Mouse (Mus musculus): ENCODE data around the gene Bbip1.

Bbip1 gene

DNA sequence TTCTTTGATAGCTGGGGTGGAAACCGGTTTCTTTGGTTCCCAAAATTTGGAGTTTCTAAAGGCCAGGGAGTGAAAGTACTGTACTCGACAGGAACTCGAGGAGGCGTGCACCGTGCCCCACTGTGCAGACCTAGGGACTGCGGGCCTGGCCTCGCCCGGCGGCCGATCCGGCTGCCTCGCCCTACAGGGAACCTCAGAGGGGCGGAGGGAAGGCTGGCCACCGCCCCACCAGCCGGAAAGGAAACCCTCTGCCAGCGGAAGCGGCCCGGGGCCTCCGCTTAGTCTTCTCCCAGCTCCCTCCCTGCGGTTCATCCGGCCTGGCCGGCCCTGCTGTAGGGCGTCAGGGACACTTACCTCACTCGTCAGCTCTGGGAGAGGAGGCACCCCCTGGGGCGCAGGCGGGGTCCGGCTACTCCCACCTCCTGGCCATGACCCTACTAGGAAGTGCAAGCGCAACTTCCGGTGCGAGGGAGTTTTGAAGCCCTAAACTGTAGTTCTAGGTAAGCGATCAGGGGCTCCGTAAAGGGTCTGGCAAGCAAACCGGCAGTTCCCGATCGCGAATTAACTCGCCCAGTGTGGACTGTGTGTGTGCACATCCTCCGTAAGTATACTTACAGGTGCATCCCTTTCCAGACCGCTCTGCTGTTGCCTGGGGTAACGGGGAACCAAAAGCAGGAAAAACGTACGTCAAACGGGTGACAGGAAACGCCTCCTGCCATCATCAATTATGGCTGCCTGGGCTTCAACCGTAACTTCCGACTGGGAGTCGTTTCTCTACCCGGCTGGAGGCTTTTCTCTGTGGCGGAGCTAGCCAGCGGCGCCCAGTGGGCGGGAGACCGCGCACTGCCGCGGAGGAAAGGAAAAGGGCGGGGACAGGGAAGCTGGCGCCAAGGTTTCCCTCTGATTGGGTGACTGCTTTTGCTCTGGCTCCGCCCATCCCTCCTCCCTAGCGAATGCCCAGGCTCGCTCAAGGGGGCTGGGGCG lies at the start of gene Bbip1, which contains the start of gene Shoc2:
Gene Bbip1, minus strand, starts transcription at position 826 of the 984 bp plus-strand sequence.
Gene Shoc2, plus strand, starts transcription at position 505 of the 984 bp plus-strand sequence.
- H3K27me3 ChIP-seq (ENCODE audit: insufficient read depth, low read length), result no peaks in the 10 kb centered on the region

GRCm38 (mm10) chr19:53993860-53994259 lies 49.4 kb upstream of the Bbip1 start:
- Histone ChIP-seq H3K4me1 (replicated peaks; ENCODE audit: low read depth, low read length) (peaks cover 38% of the 10 kb centered on the region), H3K4me3 (replicated peaks; ENCODE audit: low read length) (no peak overlapping the region), H3K36me3 (ENCODE audit: insufficient read depth, low read length) (0 out of 2 replicates have a peak, but pooled peaks cover 2% of the 10 kb centered on the region), H3K27me3 (ENCODE audit: insufficient read depth, low read length) (no peaks in the 10 kb centered on the region), H3K9me3 (ENCODE audit: low read length) (no peaks in the 10 kb centered on the region)
- TF ChIP-seq CTCF (conservative IDR thresholded peaks at IDR 0.05; ENCODE audit: low read length), result no peak
- TF ChIP-seq POU5F1 (IDR thresholded peaks at IDR 0.05; ENCODE audit: borderline replicate concordance, low read length), result no peak
- TF ChIP-seq NANOG (IDR thresholded peaks at IDR 0.05; ENCODE audit: borderline replicate concordance, low read length), result no peak

More for the DNA sequence above, at the start of gene Bbip1, which contains the start of gene Shoc2:
- peaks cover 25% of the 10 kb centered on the region for H3K4me1 ChIP-seq (replicated peaks; ENCODE audit: low read depth, low read length)
- H3K36me3 ChIP-seq (ENCODE audit: insufficient read depth, low read length), result no peaks in the 10 kb centered on the region
- no peaks in the 10 kb centered on the region for H3K9me3 ChIP-seq (ENCODE audit: low read length)
- TF ChIP-seq CTCF (conservative IDR thresholded peaks at IDR 0.05; ENCODE audit: low read length), result no peak
- no peak for TF ChIP-seq NANOG (IDR thresholded peaks at IDR 0.05; ENCODE audit: borderline replicate concordance, low read length)
- TF ChIP-seq POU5F1 (IDR thresholded peaks at IDR 0.05; ENCODE audit: borderline replicate concordance, low read length), result no peak
- peak within 1 kb of the TSS; percentile 91 for H3K4me3 ChIP-seq (replicated peaks; ENCODE audit: low read length)

DNA sequence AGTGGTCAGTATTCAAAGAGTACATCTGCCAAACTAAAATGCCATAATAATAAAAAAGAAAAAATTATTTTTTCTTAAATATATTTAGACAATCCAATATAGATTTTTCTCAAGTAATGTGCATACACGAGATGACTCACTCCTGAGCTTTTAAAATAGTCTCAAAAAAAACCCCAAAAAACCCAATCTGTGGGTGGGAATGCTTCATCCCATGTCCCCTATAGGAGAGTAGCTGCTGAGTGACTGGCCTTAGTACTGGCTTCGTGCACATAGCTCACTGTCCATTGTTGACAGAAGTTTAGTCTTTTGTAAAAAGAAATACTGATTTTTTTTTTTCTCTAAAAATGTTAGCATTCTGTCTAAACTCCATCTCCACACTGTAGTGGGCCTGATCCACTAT lies 46.1 kb upstream of the Bbip1 start:
- H3K9me3 ChIP-seq (ENCODE audit: low read length), result no peaks in the 10 kb centered on the region
- TF ChIP-seq CTCF (conservative IDR thresholded peaks at IDR 0.05; ENCODE audit: low read length) (no peak), NANOG (IDR thresholded peaks at IDR 0.05; ENCODE audit: borderline replicate concordance, low read length) (no peak), POU5F1 (IDR thresholded peaks at IDR 0.05; ENCODE audit: borderline replicate concordance, low read length) (no peak)
- peaks cover 12% of the 10 kb centered on the region for H3K36me3 ChIP-seq (ENCODE audit: insufficient read depth, low read length)
- H3K4me3 ChIP-seq (replicated peaks; ENCODE audit: low read length), result no peak overlapping the region
- no peaks in the 10 kb centered on the region for H3K27me3 ChIP-seq (ENCODE audit: insufficient read depth, low read length)
- peaks cover 30% of the 10 kb centered on the region for H3K4me1 ChIP-seq (replicated peaks; ENCODE audit: low read depth, low read length)

DNA sequence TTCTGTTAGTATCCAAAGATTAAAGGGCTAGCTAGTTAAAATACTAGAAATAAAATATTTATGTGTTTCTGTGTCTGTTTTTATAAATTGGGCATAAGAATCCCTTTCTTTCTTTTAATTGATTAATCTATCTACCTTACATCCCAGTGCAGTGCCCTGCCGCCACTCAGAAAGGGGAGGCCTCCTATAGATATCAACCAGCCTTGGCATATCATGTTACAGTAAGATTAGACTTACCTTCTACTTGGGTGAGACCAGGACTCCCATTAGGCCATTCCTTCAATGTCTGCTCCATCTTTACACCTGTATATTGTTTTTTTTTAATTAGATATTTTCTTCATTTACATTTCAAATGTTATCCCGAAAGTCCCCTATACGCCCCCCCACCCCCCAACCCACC lies 40.2 kb upstream of the Bbip1 start:
- no peak overlapping the region for H3K4me3 ChIP-seq (replicated peaks; ENCODE audit: low read length)
- H3K27me3 ChIP-seq (ENCODE audit: insufficient read depth, low read length), result no peaks in the 10 kb centered on the region
- H3K4me1 ChIP-seq (replicated peaks; ENCODE audit: low read depth, low read length), result peaks cover 14% of the 10 kb centered on the region
- peaks cover 12% of the 10 kb centered on the region for H3K36me3 ChIP-seq (ENCODE audit: insufficient read depth, low read length)
- no peak for TF ChIP-seq POU5F1 (IDR thresholded peaks at IDR 0.05; ENCODE audit: borderline replicate concordance, low read length)
- TF ChIP-seq NANOG (IDR thresholded peaks at IDR 0.05; ENCODE audit: borderline replicate concordance, low read length), result no peak
- no peak for TF ChIP-seq CTCF (conservative IDR thresholded peaks at IDR 0.05; ENCODE audit: low read length)
- no peaks in the 10 kb centered on the region for H3K9me3 ChIP-seq (ENCODE audit: low read length)

DNA sequence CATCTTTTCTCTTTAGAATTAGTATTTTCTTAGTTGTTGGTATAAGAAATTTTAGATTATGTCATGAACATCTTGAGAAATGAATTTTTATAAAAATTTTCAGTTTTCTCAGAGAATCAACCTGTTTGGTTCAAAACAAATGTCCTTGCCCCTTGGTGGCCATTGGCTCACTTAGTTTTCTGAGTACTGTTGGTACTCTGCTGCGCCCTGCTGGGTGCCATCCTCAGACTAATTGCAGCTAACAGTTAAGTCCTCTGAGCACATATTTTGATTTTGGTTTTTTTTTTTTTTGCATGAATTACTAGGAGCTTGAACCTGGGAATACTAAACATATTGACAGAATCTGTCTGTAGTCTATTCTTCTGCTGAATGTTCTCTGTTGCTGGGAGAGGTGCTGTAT lies 38.9 kb upstream of the Bbip1 start:
- no peak for TF ChIP-seq CTCF (conservative IDR thresholded peaks at IDR 0.05; ENCODE audit: low read length)
- no peak for TF ChIP-seq POU5F1 (IDR thresholded peaks at IDR 0.05; ENCODE audit: borderline replicate concordance, low read length)
- TF ChIP-seq NANOG (IDR thresholded peaks at IDR 0.05; ENCODE audit: borderline replicate concordance, low read length), result no peak
- Histone ChIP-seq H3K9me3 (ENCODE audit: low read length) (no peaks in the 10 kb centered on the region), H3K4me3 (replicated peaks; ENCODE audit: low read length) (no peak overlapping the region), H3K36me3 (ENCODE audit: insufficient read depth, low read length) (peaks cover 9% of the 10 kb centered on the region), H3K27me3 (ENCODE audit: insufficient read depth, low read length) (no peaks in the 10 kb centered on the region), H3K4me1 (replicated peaks; ENCODE audit: low read depth, low read length) (peaks cover 11% of the 10 kb centered on the region)

- TF ChIP-seq NANOG (IDR thresholded peaks at IDR 0.05; ENCODE audit: borderline replicate concordance, low read length) (no peak), CTCF (conservative IDR thresholded peaks at IDR 0.05; ENCODE audit: low read length) (no peak), POU5F1 (IDR thresholded peaks at IDR 0.05; ENCODE audit: borderline replicate concordance, low read length) (no peak)
- H3K9me3 ChIP-seq (ENCODE audit: low read length), result no peaks in the 10 kb centered on the region
- H3K4me1 ChIP-seq (replicated peaks; ENCODE audit: low read depth, low read length), result peaks cover 11% of the 10 kb centered on the region
- H3K4me3 ChIP-seq (replicated peaks; ENCODE audit: low read length), result no peak overlapping the region
- H3K36me3 ChIP-seq (ENCODE audit: insufficient read depth, low read length), result no peaks in the 10 kb centered on the region
- H3K27me3 ChIP-seq (ENCODE audit: insufficient read depth, low read length), result no peaks in the 10 kb centered on the region
Observed at GRCm38 (mm10) chr19:53982041-53982440, 37.6 kb upstream of the Bbip1 start.

GRCm38 (mm10) chr19:53973656-53974055 lies 29.2 kb upstream of the Bbip1 start:
- TF ChIP-seq NANOG (IDR thresholded peaks at IDR 0.05; ENCODE audit: borderline replicate concordance, low read length) (no peak), POU5F1 (IDR thresholded peaks at IDR 0.05; ENCODE audit: borderline replicate concordance, low read length) (no peak), CTCF (conservative IDR thresholded peaks at IDR 0.05; ENCODE audit: low read length) (no peak)
- H3K9me3 ChIP-seq (ENCODE audit: low read length), result no peaks in the 10 kb centered on the region
- H3K27me3 ChIP-seq (ENCODE audit: insufficient read depth, low read length), result no peaks in the 10 kb centered on the region
- no peaks in the 10 kb centered on the region for H3K36me3 ChIP-seq (ENCODE audit: insufficient read depth, low read length)
- H3K4me1 ChIP-seq (replicated peaks; ENCODE audit: low read depth, low read length), result no peaks in the 10 kb centered on the region
- no peak overlapping the region for H3K4me3 ChIP-seq (replicated peaks; ENCODE audit: low read length)

GRCm38 (mm10) chr19:53971938-53972337 lies 27.5 kb upstream of the Bbip1 start:
- Histone ChIP-seq H3K36me3 (ENCODE audit: insufficient read depth, low read length) (no peaks in the 10 kb centered on the region), H3K9me3 (ENCODE audit: low read length) (no peaks in the 10 kb centered on the region), H3K4me3 (replicated peaks; ENCODE audit: low read length) (no peak overlapping the region), H3K4me1 (replicated peaks; ENCODE audit: low read depth, low read length) (no peaks in the 10 kb centered on the region), H3K27me3 (ENCODE audit: insufficient read depth, low read length) (no peaks in the 10 kb centered on the region)
- TF ChIP-seq CTCF (conservative IDR thresholded peaks at IDR 0.05; ENCODE audit: low read length) (no peak), POU5F1 (IDR thresholded peaks at IDR 0.05; ENCODE audit: borderline replicate concordance, low read length) (no peak), NANOG (IDR thresholded peaks at IDR 0.05; ENCODE audit: borderline replicate concordance, low read length) (no peak)
